Mouse (Mus musculus) CD4-positive naive resting alpha-beta T cell, adult 57 days (primary cell): ENCODE measurements around the gene Olfr1454. TPM values are rescaled to one million over a fixed set of nuclear protein-coding genes. Genes with fewer than 3 reads are reported as not detected.

ENCODE experiments used
- total RNA-seq: library from RNA; stranded (reverse); gene quantifications from one replicate; pipeline ENCODE4 v1.2.4, GENCODE M21; 2023

The Olfr1454 gene
- total RNA-seq: not detected

DNA sequence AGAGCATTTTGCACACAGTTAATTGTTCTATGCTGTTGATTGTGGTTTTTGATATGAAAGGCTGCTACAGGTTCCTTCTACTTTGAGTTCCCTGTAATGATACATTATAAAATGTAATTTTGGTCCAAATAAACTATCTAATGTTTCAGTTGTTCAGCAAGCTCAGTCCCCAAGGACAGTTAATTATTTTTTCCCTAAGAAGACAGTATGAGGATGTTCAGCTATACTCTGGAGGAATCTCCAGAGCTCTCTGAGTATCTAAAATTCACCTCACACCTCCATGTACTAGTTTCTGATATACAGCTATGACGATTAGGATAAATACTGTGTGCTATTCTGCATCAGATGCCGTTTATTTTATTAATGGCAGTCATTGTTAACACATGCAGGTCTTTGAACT lies at the start of gene Olfr1454:
Gene Olfr1454 (plus strand): TSS at position 301 of the 400 bp plus-strand sequence.

DNA sequence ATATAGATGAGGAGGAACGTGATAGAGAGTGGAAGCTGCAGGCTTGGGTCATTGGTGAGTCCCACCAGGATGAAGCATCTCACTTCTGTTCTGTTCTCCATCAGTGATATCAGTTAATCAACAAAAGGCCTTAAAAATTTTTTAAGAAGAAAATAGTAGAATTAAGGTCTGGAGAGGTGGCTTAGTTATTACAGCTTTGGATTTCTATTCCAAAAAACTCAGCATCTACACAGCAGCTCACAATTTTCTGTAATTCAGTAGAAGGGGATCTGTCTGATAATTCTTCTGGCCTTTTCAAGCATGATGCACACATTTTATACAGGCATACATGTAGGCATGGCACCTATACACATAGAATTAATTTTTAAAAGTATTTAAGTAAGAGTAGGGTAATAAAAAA lies 32.2 kb upstream of the Olfr1454 start, which contains the start of gene Olfr1453:
Gene Olfr1453 (minus strand): TSS at position 101 of the 400 bp plus-strand sequence.

DNA sequence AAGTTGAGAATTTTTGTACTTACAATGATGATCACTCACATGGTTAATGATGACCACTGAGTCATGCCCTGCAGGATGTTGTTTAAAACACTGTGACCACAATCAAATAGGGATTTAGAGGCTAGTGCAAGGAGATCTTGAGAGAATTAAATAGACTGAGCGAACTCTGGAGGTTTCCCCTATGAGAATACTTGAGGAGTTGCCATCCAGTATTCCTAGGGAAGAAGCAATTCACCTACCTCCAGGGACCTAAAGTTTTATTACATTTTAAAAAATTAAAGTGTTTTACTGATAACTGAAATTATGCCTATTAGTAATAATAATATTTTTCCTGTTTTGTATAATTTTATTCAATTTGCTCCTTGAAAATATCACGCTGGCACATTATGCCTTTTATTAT lies 37.4 kb downstream of the Olfr1454 start, which contains the start of gene Olfr1457:
Gene Olfr1457 (minus strand): TSS at position 101 of the 400 bp plus-strand sequence.

DNA sequence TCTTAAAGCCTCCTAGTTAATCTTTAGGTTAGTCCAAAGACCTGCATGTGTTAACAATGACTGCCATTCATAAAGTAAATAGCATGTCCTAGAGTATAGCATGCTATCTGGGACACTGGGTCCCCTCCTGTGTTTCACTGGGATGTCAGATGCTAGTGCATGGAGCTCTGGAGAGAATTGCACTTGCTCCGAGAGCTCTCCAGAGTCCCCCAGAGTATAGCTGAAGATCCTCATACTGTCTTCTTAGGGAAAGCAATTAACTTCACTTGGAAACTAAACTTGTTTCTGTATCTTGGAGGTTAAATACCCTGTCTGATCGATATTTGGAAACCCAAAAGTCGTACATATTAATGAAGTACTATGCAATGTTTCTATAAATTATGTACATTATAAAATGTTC lies 46.3 kb downstream of the Olfr1454 start, which contains the start of gene Olfr1458:
Gene Olfr1458 (minus strand): TSS at position 101 of the 400 bp plus-strand sequence.

Other genes starting within 250 kb of the Olfr1454 start
- gene Gm5244, start 213.9 kb upstream of the Olfr1454 start, total RNA-seq: 1.1 TPM
- gene Olfr1444, start 203.3 kb upstream of the Olfr1454 start, total RNA-seq: 0.71 TPM
- not detected for gene Olfr1445, start 176.8 kb upstream of the Olfr1454 start, total RNA-seq
- gene Olfr1446, start 167.1 kb upstream of the Olfr1454 start, total RNA-seq: not detected
- gene Olfr1447, start 156.9 kb upstream of the Olfr1454 start, total RNA-seq: not detected
- gene Olfr1448, start 136.2 kb upstream of the Olfr1454 start, total RNA-seq: not detected
- not detected for gene Olfr1449, start 129.8 kb upstream of the Olfr1454 start, total RNA-seq
- gene Olfr1450, start 110.4 kb upstream of the Olfr1454 start, total RNA-seq: not detected
- gene Olfr1451, start 65.6 kb upstream of the Olfr1454 start, total RNA-seq: not detected
- not detected for gene Olfr1453, start 32.3 kb upstream of the Olfr1454 start, total RNA-seq
- gene Olfr1457, start 37.3 kb downstream of the Olfr1454 start, total RNA-seq: not detected
- not detected for gene Olfr1458, start 46.2 kb downstream of the Olfr1454 start, total RNA-seq
- 0.12 TPM for gene Olfr1459, start 88.9 kb downstream of the Olfr1454 start, total RNA-seq
- gene Olfr1461, start 102.4 kb downstream of the Olfr1454 start, total RNA-seq: not detected
- gene Olfr1462, start 125.1 kb downstream of the Olfr1454 start, total RNA-seq: not detected
- gene Olfr1463, start 170.7 kb downstream of the Olfr1454 start, total RNA-seq: not detected